Mouse (Mus musculus) bone marrow macrophage, adult 2 months (primary cell): Measurements from ENCODE around the gene Pgap2.

ENCODE experiments used
- CTCF ChIP-seq: IDR thresholded peaks from 2 replicates; pipeline ENCODE4 v1.5.1; 2012; ENCODE audit warnings: low read depth, mild to moderate bottlenecking, low read length, moderate library complexity
- POLR2A ChIP-seq: IDR thresholded peaks from 2 replicates; pipeline ENCODE4 v1.6.1; 2012; ENCODE audit warnings: mild to moderate bottlenecking, low read depth, low read length, borderline replicate concordance

DNA sequence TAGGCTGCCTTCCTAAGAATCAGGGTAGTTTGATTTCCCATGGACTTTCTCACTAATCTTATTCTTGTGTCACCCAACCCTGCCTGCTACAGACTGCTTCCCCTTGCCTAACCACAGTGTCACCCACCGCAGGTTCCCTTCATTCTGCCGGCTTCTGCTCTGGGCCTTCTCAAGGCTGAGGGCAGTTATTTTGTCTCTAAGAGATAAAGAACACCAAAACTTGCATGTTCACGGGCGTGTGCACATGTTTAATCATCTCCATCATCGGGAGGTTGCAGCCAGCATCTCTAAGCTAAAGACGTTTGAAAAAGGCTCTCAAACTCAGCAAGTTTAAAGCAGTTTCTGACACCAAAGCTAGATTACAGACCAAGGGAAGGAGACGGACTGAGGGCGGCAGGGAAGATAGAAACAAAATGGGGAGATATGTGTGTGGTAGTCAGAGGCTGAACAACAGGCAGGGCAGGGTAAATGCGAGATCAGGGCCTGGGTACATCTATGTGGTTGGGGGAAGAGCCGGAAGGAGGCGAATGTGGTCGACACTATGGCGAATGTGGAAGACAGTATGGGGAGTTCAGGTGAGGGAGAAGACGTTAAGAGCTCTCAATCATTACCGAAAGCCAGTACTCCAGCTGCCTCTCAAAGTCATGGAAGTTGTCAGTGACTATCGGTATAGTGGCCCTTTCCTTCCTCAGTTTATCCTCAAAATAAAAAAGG, 38.8 kb downstream of the Pgap2 start:
- TF ChIP-seq POLR2A (no peak), CTCF (no peak)
